Mouse (Mus musculus) heart, postnatal 36 days (tissue): ENCODE measurements around the gene Mllt3. TPM values are rescaled to one million over a fixed set of nuclear protein-coding genes. Genes with fewer than 3 reads are reported as not detected.
A peak's percentile ranks its signal among the peaks of the same experiment; 100 is the strongest.

ENCODE experiments used
- DNase-seq, 2 experiments: peaks; one replicate each; pipeline ENCODE4 v3.0.0; 2021 to 2022
- intact Hi-C: fragments of 180-260 bp; cut with DNase I; formaldehyde crosslinking; loops from one replicate; pipeline ENCODE4 v1.15.1; 2025
- total RNA-seq, 2 experiments: library from RNA; stranded (reverse); gene quantifications; 2 replicates each; pipeline ENCODE4 v1.2.3; 2021

Gene Mllt3
- total RNA-seq, 2 experiments from 2014 or later, result 10.5 to 14.9 TPM

GRCm38 (mm10) chr4:87792511-87792910 is 240.7 kb downstream of the Mllt3 start:
- intact Hi-C loops, result no loop called here

GRCm38 (mm10) chr4:87789446-87789845 is 243.7 kb downstream of the Mllt3 start:
- intact Hi-C loops, result loop anchor here (2.0 to 10.0 kb wide), 6 partner anchors 113 to 855 kb away; partner anchors contain the start of genes Ifna13 and Mllt3
- DNase-seq, result no peak

More at GRCm38 (mm10) chr4:87792511-87792910, 240.7 kb downstream of the Mllt3 start:
- no peak for DNase-seq

DNA sequence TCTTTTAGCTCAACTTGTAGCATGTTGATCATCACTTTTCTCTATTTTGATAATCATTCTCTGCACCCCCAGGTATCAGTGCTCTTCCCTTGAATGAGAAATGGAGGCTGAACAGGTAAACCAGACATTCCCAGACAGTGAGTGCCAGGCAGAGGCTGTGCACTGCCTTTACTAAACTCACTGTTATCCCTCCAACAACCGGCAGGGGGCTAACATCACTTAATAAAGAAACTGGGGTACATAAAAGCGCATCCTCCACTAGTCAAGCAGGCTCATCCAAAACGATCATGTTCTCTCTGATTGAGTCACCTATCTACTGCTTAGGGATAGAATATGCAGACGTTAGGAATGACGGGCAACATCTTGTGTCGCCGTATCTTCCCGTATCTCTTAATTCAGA is 244.5 kb downstream of the Mllt3 start:
- intact Hi-C loops, result loop anchor here (2.0 to 10.0 kb wide), 6 partner anchors 114 to 856 kb away; partner anchors contain the start of genes Ifna13 and Mllt3
- DNase-seq, result peak; percentile 40 to 57

DNA sequence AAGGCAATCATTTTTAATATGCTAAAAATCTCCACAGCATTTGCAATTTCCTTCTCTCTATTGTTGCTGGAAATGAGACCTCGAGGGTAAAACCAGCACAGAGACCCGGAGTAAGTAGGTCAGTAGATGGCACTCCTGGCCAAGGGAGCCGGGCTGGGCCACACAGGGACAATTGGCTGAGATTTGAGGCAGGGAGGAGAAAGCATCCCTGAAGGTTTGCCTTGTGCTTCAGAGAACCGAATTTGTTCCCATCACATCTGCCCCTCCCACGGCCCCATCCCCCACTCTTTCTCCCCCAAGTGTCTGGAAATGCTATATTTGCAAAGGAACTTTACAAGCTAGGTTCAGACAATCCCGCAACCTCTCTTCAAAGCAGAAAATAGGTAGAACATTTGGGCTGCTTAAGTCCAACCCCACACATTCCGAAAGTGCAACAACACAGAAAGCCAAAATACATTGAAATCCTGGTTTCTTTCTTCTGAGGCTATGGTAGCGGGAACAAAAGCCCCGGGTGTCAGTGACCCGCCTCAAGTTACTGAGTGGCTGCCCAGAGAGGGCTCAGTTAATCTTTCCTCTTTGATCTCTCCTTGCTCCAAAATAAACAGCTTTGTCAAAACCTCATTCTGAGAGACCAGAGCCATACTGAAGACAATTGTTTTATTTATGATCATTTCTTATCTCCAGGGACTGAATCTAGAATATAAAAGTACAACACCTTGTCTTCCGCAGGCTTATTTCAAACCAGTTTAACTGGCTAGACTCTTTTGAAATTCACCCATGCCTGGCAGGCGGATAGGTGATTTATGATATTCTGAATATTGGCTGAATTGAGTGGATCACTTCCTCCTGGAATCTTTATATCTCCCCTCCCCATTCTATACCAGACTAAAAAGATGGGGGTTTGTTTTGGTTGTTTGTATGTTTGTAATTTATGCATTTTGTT is 247.8 kb downstream of the Mllt3 start:
- DNase-seq, result peak; percentile 34 to 51
- intact Hi-C loops, result loop anchor here (1.0 to 10.0 kb wide), 6 partner anchors 117 to 859 kb away; partner anchors contain the start of gene Ifna13

DNA sequence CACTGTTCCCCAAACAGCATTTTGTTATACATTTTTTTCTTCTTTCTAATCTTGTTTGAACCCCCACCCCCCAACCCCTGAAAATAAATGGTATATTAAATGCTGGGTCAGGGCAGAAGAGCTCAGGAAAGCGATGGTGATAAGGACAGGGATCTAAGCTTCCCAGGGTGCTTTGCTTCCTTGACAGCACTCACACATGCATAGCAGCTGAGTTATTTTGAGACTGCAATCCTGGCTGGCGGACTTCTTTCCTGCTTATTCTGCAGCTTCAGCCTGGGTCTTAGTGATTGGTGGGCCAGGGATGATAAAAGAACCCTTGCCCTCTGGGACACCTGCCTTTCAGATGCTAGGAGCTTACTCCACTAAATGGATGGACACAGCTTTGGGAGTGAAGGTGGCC is 249.4 kb downstream of the Mllt3 start:
- no peak for DNase-seq
- intact Hi-C loops, result loop anchor here (10.0 kb wide), 1 partner anchor 861 kb away; the partner anchor contains the start of gene Ifna13

DNA sequence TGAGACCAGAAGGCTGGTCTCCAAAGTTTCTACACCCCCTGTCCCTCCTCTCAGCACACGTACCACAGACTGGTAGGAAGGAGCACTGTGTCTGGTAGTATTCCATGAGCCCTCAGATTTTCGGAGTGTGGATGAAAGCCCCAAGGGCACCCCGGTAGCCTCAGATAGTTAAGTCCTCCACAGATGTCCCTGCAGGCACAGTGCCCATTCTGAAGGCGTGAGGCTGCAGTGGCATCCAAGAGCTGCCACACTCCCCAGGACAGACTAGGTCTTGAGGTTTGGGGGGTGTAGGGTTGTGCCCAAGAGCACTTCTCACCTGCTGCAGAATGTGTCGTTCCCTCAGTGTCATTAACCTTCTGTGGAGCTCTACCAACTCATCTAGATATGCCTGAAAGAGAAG is 251.2 kb downstream of the Mllt3 start:
- intact Hi-C loops, result loop anchor here (10.0 kb wide), 1 partner anchor 863 kb away; the partner anchor contains the start of gene Ifna13
- no peak for DNase-seq

DNA sequence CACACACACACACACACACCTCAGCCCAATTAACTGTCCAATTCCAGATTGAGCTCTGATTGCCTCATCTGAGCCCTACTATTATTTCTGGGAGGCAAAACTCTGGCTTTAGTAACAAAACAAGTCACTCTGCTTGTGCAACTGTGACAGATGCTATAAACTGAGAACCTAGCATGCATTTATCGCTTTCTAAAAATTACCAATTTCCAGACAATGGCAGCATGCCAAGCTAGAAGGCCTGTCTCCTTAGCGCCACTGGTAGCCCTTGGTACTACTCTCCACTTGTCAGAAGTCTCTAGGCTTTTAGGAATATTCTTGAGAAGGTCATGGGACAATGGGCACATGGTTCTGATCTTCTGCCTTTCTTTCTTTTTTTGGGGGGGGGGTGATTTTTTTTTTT is 257.4 kb downstream of the Mllt3 start:
- DNase-seq, result no peak
- intact Hi-C loops, result no loop called here

DNA sequence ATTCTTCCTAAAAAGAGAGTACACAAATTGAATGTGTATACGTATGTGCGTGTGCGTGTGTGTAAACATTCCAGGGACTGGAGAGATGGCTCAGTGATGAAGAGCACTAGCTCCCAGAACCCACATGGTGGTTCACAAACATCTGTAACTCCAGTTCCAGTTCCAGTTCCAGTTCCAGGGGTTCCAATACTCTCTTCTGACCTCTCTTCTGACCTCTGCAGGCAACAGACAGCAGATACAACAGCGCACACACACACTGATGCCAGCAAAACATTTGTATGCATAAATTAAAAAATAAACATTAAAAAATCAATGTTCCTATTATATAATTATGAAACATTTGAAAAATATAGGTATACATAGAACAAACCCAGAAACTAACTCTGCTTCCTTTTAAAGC is 258.6 kb downstream of the Mllt3 start:
- no peak for DNase-seq
- intact Hi-C loops, result no loop called here

DNA sequence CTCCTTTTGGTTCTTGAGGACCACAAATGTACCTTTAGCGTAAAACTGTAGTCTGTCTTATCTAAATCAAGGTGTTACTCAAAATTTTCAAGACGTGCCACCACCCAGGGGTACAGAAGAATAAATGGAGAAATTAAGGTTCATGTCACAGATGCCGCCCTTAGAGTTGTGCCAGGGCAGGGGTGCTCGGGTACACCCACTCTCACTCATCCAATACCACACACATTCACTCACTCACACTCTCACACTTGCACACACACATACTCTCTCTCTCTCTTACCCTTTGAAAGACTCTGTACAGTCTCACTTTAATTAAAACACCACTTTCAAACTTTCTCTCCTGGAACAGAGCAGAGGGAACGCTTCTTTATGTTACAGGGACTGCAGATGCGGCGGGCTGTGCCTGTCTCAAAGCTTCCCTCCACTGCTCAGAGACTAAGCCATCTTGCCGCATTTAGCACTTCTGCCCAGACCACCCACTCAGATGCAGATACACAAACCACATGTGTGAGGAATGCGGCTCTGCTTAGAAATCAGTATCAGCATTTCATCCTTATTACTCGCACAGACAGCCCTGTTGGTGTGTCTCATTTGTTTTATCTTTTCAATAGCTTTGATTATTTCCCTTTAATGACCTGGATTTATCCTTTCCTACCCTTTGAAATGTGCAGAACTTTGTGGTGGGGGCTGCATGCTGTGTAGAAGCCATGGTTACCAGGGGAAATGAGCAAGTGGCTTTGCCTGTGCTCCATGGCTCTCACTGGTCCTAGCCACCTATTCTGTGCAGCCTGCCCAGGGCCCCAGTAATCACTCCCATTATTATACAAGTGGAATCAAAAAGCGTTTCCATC is 265.2 kb downstream of the Mllt3 start:
- DNase-seq, result no peak
- intact Hi-C loops, result no loop called here

DNA sequence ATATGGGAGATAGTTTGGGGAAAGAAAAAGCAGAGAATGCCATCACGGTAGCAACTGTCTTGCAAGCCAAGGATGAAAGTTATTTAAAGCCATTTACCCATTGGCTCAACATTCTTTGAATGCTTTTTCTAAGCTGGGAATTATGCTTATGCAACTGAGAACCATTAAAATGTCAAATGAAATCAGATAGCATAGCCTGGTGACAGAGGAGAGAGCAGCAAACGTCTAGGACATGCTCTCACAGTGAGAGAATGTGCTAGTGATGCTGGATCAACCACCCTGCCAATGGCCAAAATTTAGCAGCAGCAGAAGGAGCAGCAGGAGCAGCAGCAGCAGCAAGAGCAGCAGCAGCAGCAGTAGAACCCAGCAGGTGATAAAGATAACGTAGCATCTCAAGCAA is 267.4 kb downstream of the Mllt3 start:
- no peak for DNase-seq
- intact Hi-C loops, result no loop called here

GRCm38 (mm10) chr4:87761075-87761474 is 272.1 kb downstream of the Mllt3 start:
- intact Hi-C loops, result no loop called here
- no peak for DNase-seq

- DNase-seq, result no peak
- intact Hi-C loops, result no loop called here
Measured at GRCm38 (mm10) chr4:87760297-87760696, 272.9 kb downstream of the Mllt3 start.

GRCm38 (mm10) chr4:87759625-87760024 is 273.5 kb downstream of the Mllt3 start:
- DNase-seq, result no peak
- intact Hi-C loops, result no loop called here

DNA sequence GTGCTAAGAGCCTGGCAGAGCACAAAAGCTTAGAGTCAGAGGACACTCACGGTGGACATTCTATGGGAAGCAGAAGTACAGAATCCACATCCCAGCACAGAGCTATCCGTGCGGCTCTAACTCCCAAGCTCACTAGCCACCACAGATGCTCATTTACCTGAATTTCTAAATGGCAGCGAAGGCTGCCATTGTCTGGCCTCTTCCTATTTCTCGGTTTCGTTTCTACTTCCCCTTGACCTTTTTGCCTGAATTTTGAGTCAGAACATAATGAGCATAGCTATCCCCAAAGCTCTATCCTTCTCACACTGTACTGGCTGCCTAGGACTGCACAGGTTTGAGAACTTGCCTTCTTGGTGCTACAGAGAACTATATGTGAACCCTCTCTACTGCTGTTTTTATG is 274.1 kb downstream of the Mllt3 start:
- intact Hi-C loops, result no loop called here
- DNase-seq, result no peak

DNA sequence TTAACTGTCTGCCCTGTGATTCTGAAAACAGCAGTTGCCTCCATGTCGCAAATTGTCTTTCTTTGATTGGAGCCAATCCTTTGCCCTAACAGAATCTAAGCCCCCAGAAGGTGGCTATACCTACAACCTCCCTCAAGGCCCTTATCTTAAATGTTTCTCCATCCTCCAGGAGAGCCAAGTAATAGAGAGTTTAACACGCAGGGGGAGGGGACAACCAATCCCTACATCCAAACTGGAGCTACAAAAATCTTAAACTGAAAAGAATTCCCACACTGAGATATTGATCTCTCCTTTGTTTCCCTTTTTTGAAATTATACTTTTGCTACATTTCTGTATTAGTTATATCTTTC is 281.7 kb downstream of the Mllt3 start:
- intact Hi-C loops, result no loop called here
- no peak for DNase-seq

DNA sequence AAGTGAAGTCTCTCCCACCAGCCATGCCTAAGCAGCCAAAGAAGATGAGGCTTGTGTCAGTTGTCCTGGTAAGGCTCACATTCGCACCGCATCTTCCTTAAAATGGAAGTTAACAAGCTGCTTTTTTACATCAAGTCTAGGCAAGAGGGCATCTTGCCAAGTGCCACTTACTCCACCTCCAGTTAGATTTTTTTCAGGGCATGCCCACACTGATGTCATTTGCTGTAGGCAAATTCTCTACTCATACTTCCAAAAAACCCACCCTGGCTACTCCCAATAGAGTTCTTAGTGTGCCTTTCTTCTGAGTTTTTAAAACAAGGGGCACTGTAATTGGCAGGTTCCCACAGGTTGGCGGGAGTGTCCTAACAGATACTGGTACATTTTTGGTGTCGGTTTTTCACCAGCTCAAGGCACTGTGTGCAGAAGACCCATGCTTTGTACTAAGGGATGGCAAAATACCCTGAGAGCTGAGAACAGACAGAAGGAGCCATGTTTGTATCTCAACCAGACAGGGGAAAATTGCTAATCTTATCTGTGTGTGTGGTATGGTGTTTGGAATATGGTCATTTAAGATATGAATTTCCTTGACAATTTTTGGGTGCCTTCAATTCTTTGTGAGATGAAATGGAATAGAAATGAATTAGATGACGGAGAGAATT is 282.2 kb downstream of the Mllt3 start:
- DNase-seq, result no peak
- intact Hi-C loops, result no loop called here

DNA sequence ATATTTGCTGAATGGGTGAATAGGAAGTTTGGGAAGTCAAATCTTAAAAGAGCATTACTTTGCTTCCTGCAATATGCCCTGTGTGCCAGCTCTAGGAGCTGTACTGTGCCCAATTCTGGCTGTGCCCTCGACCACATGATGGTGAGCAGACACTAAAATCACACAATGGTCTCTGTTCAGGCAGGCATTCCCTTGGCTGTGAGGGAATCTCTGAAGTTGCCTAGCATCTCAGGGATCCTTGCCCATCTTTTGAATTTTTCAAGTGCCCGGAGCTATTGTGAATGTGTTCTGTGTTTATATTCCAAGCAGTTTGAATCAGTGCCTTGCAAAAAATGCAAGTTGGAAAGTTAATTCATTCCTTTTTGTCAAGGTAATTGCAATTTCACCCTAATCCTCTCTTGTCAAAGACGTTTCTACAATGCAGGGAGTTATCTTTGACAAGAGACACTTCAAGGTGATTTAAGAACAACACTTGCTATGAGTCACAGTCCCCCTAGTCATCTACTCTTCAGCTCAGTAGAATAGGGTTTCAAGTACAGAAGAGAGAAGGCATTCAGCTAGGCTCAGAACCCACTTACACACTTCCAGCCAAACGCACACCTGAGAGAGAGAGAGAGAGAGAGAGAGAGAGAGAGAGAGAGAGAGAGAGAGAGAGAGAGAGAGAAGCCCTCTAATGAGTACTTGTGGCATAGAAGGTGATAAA is 283.5 kb downstream of the Mllt3 start:
- intact Hi-C loops, result no loop called here
- no peak for DNase-seq

DNA sequence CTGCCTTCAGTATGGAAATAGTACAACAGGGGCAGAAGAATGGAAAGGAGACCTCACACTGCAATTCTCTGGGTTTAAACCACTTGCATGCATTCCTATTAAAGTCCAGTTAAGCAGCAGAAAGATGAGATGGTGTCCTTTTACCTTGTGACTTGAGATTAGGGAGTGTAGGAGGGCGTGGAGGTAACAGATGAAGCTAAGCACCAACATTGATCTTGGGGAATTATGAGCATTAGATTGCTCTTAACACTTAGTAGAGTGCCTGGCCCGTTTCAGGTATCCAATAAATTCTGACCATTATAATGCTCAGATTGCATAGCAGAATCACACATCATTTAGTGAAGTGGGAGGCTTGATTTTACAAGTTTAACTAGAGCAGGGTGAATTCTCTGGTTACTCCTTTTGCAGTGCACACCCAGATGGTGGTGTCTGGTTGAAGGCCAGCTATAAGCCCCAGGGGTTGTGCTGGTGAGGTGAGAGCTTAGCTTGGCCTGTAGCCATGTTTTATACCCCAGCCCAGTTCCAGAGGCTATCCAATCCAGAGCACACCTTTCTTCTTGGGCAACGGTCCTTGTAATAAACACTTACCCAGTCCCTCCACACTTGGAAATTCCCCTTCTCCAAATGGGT is 288.0 kb downstream of the Mllt3 start:
- intact Hi-C loops, result no loop called here
- DNase-seq, result no peak

DNA sequence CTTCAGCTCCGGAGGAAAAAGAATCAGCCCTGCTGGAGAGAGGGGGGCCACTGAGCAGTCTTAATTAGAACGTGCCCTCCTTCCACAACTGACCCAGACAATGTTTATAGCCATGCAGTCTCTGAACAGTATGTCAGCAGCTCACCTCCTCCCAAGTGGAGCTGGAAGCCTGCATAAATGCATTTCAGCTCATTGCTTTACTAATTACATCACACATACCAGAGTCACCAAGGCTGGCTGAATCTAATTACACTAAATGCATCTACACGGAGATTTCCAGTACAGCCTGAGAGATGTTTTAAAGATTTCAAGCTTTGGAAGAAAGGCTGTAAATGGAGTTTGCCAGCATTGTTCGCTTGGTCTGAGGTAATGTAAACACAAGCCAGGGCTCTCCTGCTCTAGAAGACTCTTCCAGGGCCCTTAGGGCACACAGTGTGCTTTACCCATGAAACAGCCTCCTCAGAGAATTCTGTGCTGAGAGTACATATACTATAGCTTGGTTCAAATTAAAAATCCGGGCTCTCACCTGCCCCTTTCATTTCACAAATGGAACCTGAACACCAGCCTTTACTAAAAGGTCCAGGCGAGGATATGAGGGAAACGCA is 293.5 kb downstream of the Mllt3 start:
- intact Hi-C loops, result no loop called here

More for the DNA sequence above, 293.5 kb downstream of the Mllt3 start:
- no peak for DNase-seq
